ENCODE assay signal across 10 mouse cellular contexts in the genomic region with DNA sequence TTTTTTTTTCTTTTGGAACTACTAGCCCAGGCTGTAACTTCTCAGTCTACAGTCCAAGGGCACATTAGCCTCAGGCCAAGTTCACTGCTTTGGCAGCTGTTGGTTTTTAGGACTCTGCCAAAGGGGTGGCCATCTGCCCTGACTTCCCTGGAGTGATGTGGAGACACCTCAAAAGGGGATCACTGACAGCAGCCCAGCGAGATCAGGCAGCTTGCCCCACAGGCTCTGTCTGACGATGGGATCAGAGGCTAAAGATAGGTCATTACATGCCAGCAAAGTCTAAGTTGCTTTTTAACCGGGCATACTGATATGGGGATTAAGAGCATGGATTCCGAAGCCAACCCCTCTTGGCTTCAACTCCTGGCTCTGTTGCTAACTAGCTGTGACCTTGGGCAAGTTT. TPM values are rescaled to one million over a fixed set of nuclear protein-coding genes. Genes with fewer than 3 reads are reported as not detected.
DNase-seq lines count a peak whose midpoint lies in the region; ATAC-seq and TF ChIP-seq lines count a peak whose summit lies in the region.
"Had no signal": no experiment of that assay in that cellular context is flagged by ENCODE, and none has a peak within 500 bp of the region (broad histone marks: within the 10 kb centered on the region; RNA-seq: fewer than 3 reads in every experiment).

No protein-coding gene starts in this region.

- H3K4me2 ChIP-seq in kidney, embryonic 15.5 days = no peak overlapping the region
- H3K4me2 ChIP-seq in heart, embryonic 12.5 days = no peak overlapping the region
- no peak overlapping the region for H3K4me2 ChIP-seq in lung, postnatal 0 days (replicated peaks; ENCODE audit: low read depth, low read length)
- H3K4me2 ChIP-seq: forebrain, embryonic 15.5 days had no signal

- peak; percentile 55 for DNase-seq in kidney, adult 18-20 months
- DNase-seq in fat pad, adult 2 months (ENCODE audit: extremely low read depth, low read depth, low spot score) = peak; percentile 68
- peak; percentile 62 for DNase-seq in lung, postnatal 0 days (ENCODE audit: low spot score)
- DNase-seq: thymus, postnatal 14 days had no signal

- no peak for TF ChIP-seq CTCF in lung, postnatal 0 days (IDR thresholded peaks at IDR 0.05)

- H3K4me1 ChIP-seq in kidney, embryonic 15.5 days = peaks cover 25% of the 10 kb centered on the region
- peaks cover 46% of the 10 kb centered on the region for H3K4me1 ChIP-seq in heart, embryonic 12.5 days (replicated peaks)
- no peaks in the 10 kb centered on the region; the same call in 1 of the 2 replicates for H3K4me1 ChIP-seq in lung, postnatal 0 days (ENCODE audit: insufficient read depth, low read depth, low read length)

- H3K27me3 ChIP-seq in kidney, embryonic 15.5 days = no peaks in the 10 kb centered on the region
- H3K27me3 ChIP-seq in heart, embryonic 12.5 days (replicated peaks) = no peaks in the 10 kb centered on the region
- no peaks in the 10 kb centered on the region for H3K27me3 ChIP-seq in lung, postnatal 0 days (replicated peaks; ENCODE audit: insufficient read depth, low read length)
- H3K27me3 ChIP-seq: forebrain, embryonic 15.5 days had no signal

- no peak overlapping the region for H3K4me3 ChIP-seq in kidney, embryonic 15.5 days (replicated peaks)
- H3K4me3 ChIP-seq in heart, embryonic 12.5 days = no peak overlapping the region
- H3K4me3 ChIP-seq in lung, postnatal 0 days (ENCODE audit: low read depth, low read length) = no peak overlapping the region
- H3K4me3 ChIP-seq: forebrain, embryonic 15.5 days had no signal

- H3K27ac ChIP-seq in kidney, embryonic 15.5 days = no peak overlapping the region
- peak overlapping the region; percentile 60 for H3K27ac ChIP-seq in heart, embryonic 12.5 days (ENCODE audit: poor library complexity, severe bottlenecking)
- no peak overlapping the region for H3K27ac ChIP-seq in lung, postnatal 0 days (ENCODE audit: low read length)
- H3K27ac ChIP-seq: forebrain, embryonic 15.5 days; hindbrain, postnatal 0 days had no signal

- WGBS in kidney, embryonic 15.5 days = 75% methylated on average over 4 of the region's 4 CpGs
- 40% methylated on average over 4 of the region's 4 CpGs for WGBS in heart, embryonic 12.5 days
- WGBS in lung, postnatal 0 days = 46% methylated on average over 4 of the region's 4 CpGs

- H3K9me3 ChIP-seq in kidney, embryonic 15.5 days (replicated peaks) = no peaks in the 10 kb centered on the region
- no peaks in the 10 kb centered on the region for H3K9me3 ChIP-seq in heart, embryonic 12.5 days (replicated peaks)
- H3K9me3 ChIP-seq in lung, postnatal 0 days (ENCODE audit: low read length) = no peaks in the 10 kb centered on the region
- H3K9me3 ChIP-seq: forebrain, embryonic 15.5 days had no signal

- H3K9ac ChIP-seq in kidney, embryonic 15.5 days = no peak overlapping the region
- H3K9ac ChIP-seq in heart, embryonic 12.5 days = no peak overlapping the region
- H3K9ac ChIP-seq in lung, postnatal 0 days (replicated peaks; ENCODE audit: low read depth) = no peak overlapping the region
- H3K9ac ChIP-seq: forebrain, embryonic 15.5 days had no signal

- TF ChIP-seq EP300 in lung, postnatal 0 days (IDR thresholded peaks at IDR 0.05) = no peak

- no peak for ATAC-seq in kidney, embryonic 15.5 days (replicated peaks; ENCODE audit: low FRiP score)
- ATAC-seq in heart, embryonic 12.5 days (ENCODE audit: insufficient number of reproducible peaks, low FRiP score) = no peak
- peak; percentile 50 for ATAC-seq in lung, postnatal 0 days
- ATAC-seq in inflammation-experienced regulatory T-cells, adult 6 months = no peak
- no peak for ATAC-seq in megakaryocyte, adult 5-6 weeks (ENCODE audit: poor library complexity, severe bottlenecking)
- ATAC-seq: forebrain, embryonic 15.5 days; hindbrain, postnatal 0 days had no signal

- H3K36me3 ChIP-seq in kidney, embryonic 15.5 days = no peaks in the 10 kb centered on the region
- H3K36me3 ChIP-seq in heart, embryonic 12.5 days = no peaks in the 10 kb centered on the region
- no peaks in the 10 kb centered on the region for H3K36me3 ChIP-seq in lung, postnatal 0 days (ENCODE audit: insufficient read depth, low read length)
- H3K36me3 ChIP-seq: forebrain, embryonic 15.5 days had no signal

RNA-seq across cellular contexts. Expression of gene Ina, which starts 38.9 kb away (rescaled TPM):
- polyA plus RNA-seq in kidney, embryonic 15.5 days (2015; fragmentation: Nextera tagmentation; extraction: Ambion mirVana) = 1.8 and 4.4 TPM in 2 replicates
- polyA plus RNA-seq in heart, embryonic 12.5 days (2016; fragmentation: Nextera tagmentation; extraction: Ambion mirVana) = 0.24 and 0.86 TPM in 2 replicates
- polyA plus RNA-seq in lung, postnatal 0 days (2015; fragmentation: Nextera tagmentation; extraction: Ambion mirVana) = 0.04 and 0.08 TPM in 2 replicates
- polyA plus RNA-seq in inflammation-experienced regulatory T-cells, adult 6 months (2017; shearing (Covaris generic)) = not detected
- total RNA-seq in megakaryocyte, adult 5-6 weeks (2015) = not detected in 2 replicates
- total RNA-seq in megakaryocyte, adult 5-6 weeks (2017) = not detected in 2 replicates

RNA-seq across cellular contexts. Expression of gene Nt5c2, which starts 39.4 kb away (rescaled TPM):
- 79.6 and 81.5 TPM in 2 replicates for polyA plus RNA-seq in kidney, embryonic 15.5 days (2015; fragmentation: Nextera tagmentation; extraction: Ambion mirVana)
- 108 and 111 TPM in 2 replicates for polyA plus RNA-seq in heart, embryonic 12.5 days (2016; fragmentation: Nextera tagmentation; extraction: Ambion mirVana)
- polyA plus RNA-seq in lung, postnatal 0 days (2015; fragmentation: Nextera tagmentation; extraction: Ambion mirVana) = 45.3 and 45.5 TPM in 2 replicates
- 10 to 100 TPM; 22.1 to 37.3 (median 31.6) TPM for polyA plus RNA-seq in inflammation-experienced regulatory T-cells, adult 6 months (2017; shearing (Covaris generic))
- 32.5 and 36.1 TPM in 2 replicates for total RNA-seq in megakaryocyte, adult 5-6 weeks (2015)
- 42.1 and 43.6 TPM in 2 replicates for total RNA-seq in megakaryocyte, adult 5-6 weeks (2017)
